Mouse (Mus musculus) ES-Bruce4 (cell line): ENCODE measurements at regions not wholly inside any gene's neighbourhood (a gene's known extent, or its start where the extent isn't known, plus 50 kb on each side); places are given as distances from the start of the nearest gene placed in this dataset.

Experiments used
- CTCF ChIP-seq: IDR thresholded peaks from one replicate; pipeline ENCODE4 v1.8.1; 2011; ENCODE audit warnings: low read depth, low read length
- EP300 ChIP-seq: IDR thresholded peaks from 2 replicates; pipeline ENCODE4 v1.6.1; 2011; ENCODE audit warnings: low read depth, low read length; ENCODE audit not compliant: insufficient read depth
- POLR2A ChIP-seq: IDR thresholded peaks from one replicate; pipeline ENCODE4 v1.8.1; 2011; ENCODE audit warnings: low read length; ENCODE audit not compliant: insufficient read depth

DNA sequence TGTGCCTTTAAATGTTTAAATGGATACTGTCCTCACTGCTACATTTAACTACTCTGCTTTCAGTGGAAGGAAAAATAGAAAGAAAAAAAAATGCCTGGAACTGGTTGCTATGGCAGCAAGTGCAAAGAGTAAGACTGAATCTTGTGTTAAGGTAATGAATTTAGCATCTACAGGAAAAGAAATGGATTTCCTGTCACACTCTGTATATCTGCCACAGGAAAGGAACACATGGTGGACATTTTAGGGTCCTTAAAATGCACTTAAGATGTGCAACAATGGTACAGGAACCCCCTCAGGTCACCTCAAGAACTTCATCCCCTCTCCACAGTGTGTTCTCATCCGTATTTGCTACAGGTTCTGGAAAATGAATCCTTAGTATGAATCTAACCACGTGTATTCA is 248.4 kb downstream of the Rfpl4b start:
- TF ChIP-seq CTCF (no peak), POLR2A (no peak), EP300 (no peak)
